Mouse (Mus musculus) forebrain, embryonic 16.5 days (tissue): ENCODE measurements around the gene Olfr493. TPM values are rescaled to one million over a fixed set of nuclear protein-coding genes. Genes with fewer than 3 reads are reported as not detected.

Experiments
- ATAC-seq: fragments of 200-750 bp; cut with Nextera tagmentation; 2 replicates; pipeline ENCODE4 v1.8.0; 2017; ENCODE audit warnings: mild to moderate bottlenecking, moderate library complexity
- H3K27ac ChIP-seq: fragments of 300-500 bp; sonication (generic); 2 replicates; pipeline ENCODE4 v1.5.1; 2014; ENCODE audit warnings: low read length, control low read depth
- H3K27me3 ChIP-seq: fragments of 300-500 bp; sonication (generic); replicated peaks from 2 replicates; pipeline ENCODE4 v1.6.1; 2014; ENCODE audit warnings: low read length; ENCODE audit not compliant: control insufficient read depth, insufficient read depth
- H3K36me3 ChIP-seq: fragments of 300-500 bp; sonication (generic); 2 replicates; pipeline ENCODE4 v1.6.1; 2014; ENCODE audit not compliant: control insufficient read depth, insufficient read depth
- H3K4me1 ChIP-seq: fragments of 300-500 bp; sonication (generic); replicated peaks from 2 replicates; pipeline ENCODE4 v1.6.1; 2014; ENCODE audit warnings: low read length; ENCODE audit not compliant: control insufficient read depth, insufficient read depth
- H3K4me2 ChIP-seq: fragments of 300-500 bp; sonication (generic); 2 replicates; pipeline ENCODE4 v1.6.1; 2014; ENCODE audit warnings: mild to moderate bottlenecking, low read length, control low read depth
- H3K4me3 ChIP-seq: fragments of 300-500 bp; sonication (generic); replicated peaks from 2 replicates; pipeline ENCODE4 v1.5.1; 2014; ENCODE audit warnings: mild to moderate bottlenecking, low read length, control low read depth
- H3K9ac ChIP-seq: fragments of 300-500 bp; sonication (generic); replicated peaks from 2 replicates; pipeline ENCODE4 v1.6.1; 2014; ENCODE audit warnings: low read depth, low read length, control low read depth
- H3K9me3 ChIP-seq: fragments of 300-500 bp; sonication (generic); 2 replicates; pipeline ENCODE4 v1.6.1; 2016; ENCODE audit warnings: low read length; ENCODE audit not compliant: control insufficient read depth
- WGBS: fragments of 180-500 bp; shearing (Covaris S2); extraction: QIAGEN DNeasy Blood & Tissue Kit; methylation state at CpG from one replicate; pipeline ENCODE4 v1.1.7; 2014; 5-methylcytosine and 5-hydroxymethylcytosine counted together
- polyA plus RNA-seq: library from polyadenylated mRNA; unstranded; fragments of >200 nt; fragmentation: Nextera tagmentation; extraction: Ambion mirVana; gene quantifications from 2 replicates; pipeline ENCODE4 v1.2.1, GENCODE M21; 2015

The Olfr493 gene
- not detected in 2 replicates for polyA plus RNA-seq

DNA sequence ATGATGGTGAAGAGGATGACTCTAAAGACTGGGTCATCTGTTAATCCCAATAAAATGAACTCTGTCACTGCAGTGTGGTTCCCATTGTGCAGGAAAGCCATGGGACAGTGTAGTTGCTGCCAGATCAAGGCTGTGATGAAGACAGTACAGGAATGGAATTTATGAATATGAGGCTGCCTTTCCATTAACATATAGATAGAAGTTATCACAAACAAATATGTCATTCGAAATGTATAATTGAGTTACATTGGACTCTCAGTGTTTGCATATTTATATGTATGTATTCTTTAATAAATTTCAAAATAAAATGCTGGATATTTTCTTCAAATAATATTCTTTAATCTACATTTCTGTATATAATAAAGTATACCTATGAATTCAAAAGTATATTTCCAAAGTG lies at the start of gene Olfr493:
Gene Olfr493, minus strand, starts transcription at position 101 of the 400 bp plus-strand sequence.
- H3K4me3 ChIP-seq, result no peak within 1 kb of the TSS
- WGBS, result 63% methylated on average over 1 of the region's 1 CpGs
- no peak within 1 kb of the TSS for H3K27ac ChIP-seq
- no peaks in the 10 kb centered on the region for H3K27me3 ChIP-seq
- no peak for ATAC-seq
- H3K36me3 ChIP-seq, result no peaks in the 10 kb centered on the region
- no peak within 1 kb of the TSS for H3K4me2 ChIP-seq
- no peaks in the 10 kb centered on the region for H3K4me1 ChIP-seq
- no peaks in the 10 kb centered on the region for H3K9me3 ChIP-seq
- no peak within 1 kb of the TSS for H3K9ac ChIP-seq

DNA sequence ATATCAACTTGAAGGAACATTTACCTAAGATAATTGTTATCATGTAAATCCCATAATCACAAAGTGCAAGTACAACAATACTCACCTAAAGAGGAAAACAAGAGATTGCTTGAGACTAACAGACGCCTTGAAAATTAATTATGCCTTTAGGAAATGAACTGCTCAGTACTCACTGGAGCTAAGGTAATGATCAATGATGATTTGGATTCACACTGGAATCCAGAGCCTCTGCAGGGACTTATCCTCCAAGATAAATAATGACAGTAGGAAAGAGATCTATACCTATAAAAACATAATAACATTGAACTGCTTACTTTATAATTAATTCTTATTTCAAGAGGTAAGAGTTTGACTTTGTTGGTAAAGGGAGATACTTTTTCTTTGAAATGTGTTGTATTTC lies 46.1 kb upstream of the Olfr493 start, which contains the start of gene Olfr495:
Gene Olfr495, plus strand, starts transcription at position 301 of the 400 bp plus-strand sequence.
- H3K4me1 ChIP-seq, result no peaks in the 10 kb centered on the region
- no peak within 1 kb of the TSS for H3K4me3 ChIP-seq
- WGBS, result 75% methylated on average over 1 of the region's 1 CpGs
- H3K9ac ChIP-seq, result no peak within 1 kb of the TSS
- ATAC-seq, result no peak
- H3K36me3 ChIP-seq, result no peaks in the 10 kb centered on the region
- H3K27ac ChIP-seq, result no peak within 1 kb of the TSS
- H3K27me3 ChIP-seq, result no peaks in the 10 kb centered on the region
- H3K4me2 ChIP-seq, result no peak within 1 kb of the TSS
- H3K9me3 ChIP-seq, result no peaks in the 10 kb centered on the region

DNA sequence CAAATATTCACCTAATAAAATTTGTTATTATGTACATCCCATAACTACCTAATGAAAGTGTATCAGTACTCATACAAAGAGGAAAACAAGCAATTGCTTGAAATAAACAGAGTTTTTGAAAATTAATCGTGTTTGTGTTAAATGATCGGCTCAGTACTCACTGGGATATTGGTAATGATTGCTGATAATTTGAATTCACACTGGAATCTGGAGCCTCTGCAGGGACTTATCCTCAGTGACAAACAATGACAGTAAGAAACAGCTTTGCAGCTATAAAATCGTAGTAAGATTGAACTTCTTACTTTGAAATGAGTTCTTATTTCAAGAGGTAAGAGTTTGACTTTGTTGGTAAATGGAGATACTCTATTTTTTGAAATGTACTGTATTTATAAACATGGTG lies 18.3 kb upstream of the Olfr493 start, which contains the start of gene Olfr494:
Gene Olfr494, plus strand, starts transcription at position 301 of the 400 bp plus-strand sequence.
- WGBS, result 85% methylated on average over 3 of the region's 3 CpGs
- no peak within 1 kb of the TSS for H3K4me3 ChIP-seq
- H3K27ac ChIP-seq, result no peak within 1 kb of the TSS
- no peak within 1 kb of the TSS for H3K4me2 ChIP-seq
- no peak for ATAC-seq
- H3K4me1 ChIP-seq, result no peaks in the 10 kb centered on the region
- H3K27me3 ChIP-seq, result no peaks in the 10 kb centered on the region
- no peaks in the 10 kb centered on the region for H3K9me3 ChIP-seq
- H3K9ac ChIP-seq, result no peak within 1 kb of the TSS
- no peaks in the 10 kb centered on the region for H3K36me3 ChIP-seq

- Histone ChIP-seq H3K4me2 (no peak within 1 kb of the TSS), H3K9ac (no peak within 1 kb of the TSS), H3K27ac (no peak within 1 kb of the TSS), H3K27me3 (no peaks in the 10 kb centered on the region), H3K4me1 (no peaks in the 10 kb centered on the region), H3K4me3 (no peak within 1 kb of the TSS), H3K9me3 (no peaks in the 10 kb centered on the region), H3K36me3 (no peaks in the 10 kb centered on the region)
- WGBS, result 92% methylated on average over 2 of the region's 2 CpGs
- ATAC-seq, result no peak
These were observed 23.2 kb downstream of the Olfr493 start, which contains the start of gene Olfr492 for GRCm38 (mm10) chr7:108323574-108323973. Gene Olfr492, minus strand, starts transcription at chr7:108323674.

GRCm38 (mm10) chr7:108313151-108313550 lies 33.6 kb downstream of the Olfr493 start, which contains the start of gene Olfr491:
Gene Olfr491, plus strand, starts transcription at chr7:108313451.
- no peaks in the 10 kb centered on the region for H3K36me3 ChIP-seq
- no peak within 1 kb of the TSS for H3K9ac ChIP-seq
- H3K4me3 ChIP-seq, result no peak within 1 kb of the TSS
- no peak for ATAC-seq
- H3K9me3 ChIP-seq, result no peaks in the 10 kb centered on the region
- H3K27me3 ChIP-seq, result no peaks in the 10 kb centered on the region
- no peak within 1 kb of the TSS for H3K27ac ChIP-seq
- no peak within 1 kb of the TSS for H3K4me2 ChIP-seq
- H3K4me1 ChIP-seq, result no peaks in the 10 kb centered on the region
- 84% methylated on average over 1 of the region's 1 CpGs for WGBS

Other genes with a start within 250 kb of the Olfr493 start
- not detected in 2 replicates for gene Olfr482, start 249.4 kb downstream of the Olfr493 start, polyA plus RNA-seq
- not detected in 2 replicates for gene Olfr483, start 246.1 kb downstream of the Olfr493 start, polyA plus RNA-seq
- gene Olfr484, start 219.5 kb downstream of the Olfr493 start, polyA plus RNA-seq, result not detected in 2 replicates
- gene Olfr485, start 187.1 kb downstream of the Olfr493 start, polyA plus RNA-seq, result not detected in 2 replicates
- not detected in 2 replicates for gene Olfr486, start 174.2 kb downstream of the Olfr493 start, polyA plus RNA-seq
- gene Olfr487, start 132.3 kb downstream of the Olfr493 start, polyA plus RNA-seq, result not detected in 2 replicates
- not detected in 2 replicates for gene Olfr488, start 88.6 kb downstream of the Olfr493 start, polyA plus RNA-seq
- gene Olfr490, start 58.0 kb downstream of the Olfr493 start, polyA plus RNA-seq, result not detected in 2 replicates
- not detected in 2 replicates for gene Olfr491, start 33.5 kb downstream of the Olfr493 start, polyA plus RNA-seq
- gene Olfr492, start 23.3 kb downstream of the Olfr493 start, polyA plus RNA-seq, result not detected in 2 replicates
- not detected in 2 replicates for gene Olfr494, start 18.4 kb upstream of the Olfr493 start, polyA plus RNA-seq
- gene Olfr495, start 46.2 kb upstream of the Olfr493 start, polyA plus RNA-seq, result not detected in 2 replicates
- not detected in 2 replicates for gene Olfr497, start 73.4 kb upstream of the Olfr493 start, polyA plus RNA-seq
- not detected in 2 replicates for gene Olfr498, start 118.3 kb upstream of the Olfr493 start, polyA plus RNA-seq
- not detected in 2 replicates for gene Olfr502, start 178.1 kb upstream of the Olfr493 start, polyA plus RNA-seq
- not detected in 2 replicates for gene Olfr503, start 197.5 kb upstream of the Olfr493 start, polyA plus RNA-seq
- not detected in 2 replicates for gene Olfr504, start 218.8 kb upstream of the Olfr493 start, polyA plus RNA-seq